Mouse (Mus musculus): ENCODE data around the gene Inafm2.

DNA sequence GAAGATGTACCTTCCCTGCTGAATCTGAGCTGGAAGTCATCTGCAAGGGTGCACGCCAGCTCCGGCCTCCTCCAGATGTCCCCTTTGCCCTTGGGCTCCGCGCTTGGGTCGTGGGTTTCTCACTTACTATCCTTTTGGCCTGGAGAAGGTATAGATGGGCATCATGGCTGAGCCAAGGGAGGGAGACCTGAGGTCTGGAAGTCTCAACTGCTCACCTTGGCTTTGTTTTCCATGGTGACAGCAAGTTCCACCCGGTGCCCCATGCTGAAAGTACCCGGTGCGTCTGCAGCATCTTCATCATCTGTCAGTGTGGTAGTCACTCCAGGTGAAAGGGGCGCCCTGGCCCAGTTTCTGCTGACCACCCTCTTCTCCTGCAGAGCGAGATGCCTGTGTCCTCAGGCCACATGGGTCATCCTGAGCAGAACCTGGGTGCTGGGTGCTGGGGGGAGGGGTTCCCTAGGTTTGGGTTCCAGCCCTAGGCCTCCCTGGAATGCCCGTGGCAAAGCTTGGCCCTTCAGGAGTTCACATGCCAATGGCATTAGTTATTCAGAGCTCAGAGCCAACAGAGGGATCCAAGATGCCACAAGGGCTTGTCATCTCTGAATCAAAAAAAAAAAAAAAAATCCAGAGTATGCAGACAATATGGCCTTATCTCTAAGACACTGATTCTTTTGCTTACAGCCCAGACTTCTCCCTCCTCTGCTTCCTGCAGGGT is 14.9 kb downstream of the Inafm2 start:
- TF ChIP-seq CTCF (IDR thresholded peaks at IDR 0.05; ENCODE audit: insufficient read depth, low read depth, low read length), result no peak
- no peak for TF ChIP-seq POLR2A (IDR thresholded peaks at IDR 0.05; ENCODE audit: insufficient read depth, low read depth, low read length)
